Mouse (Mus musculus) lung, embryonic 14.5 days (tissue): ENCODE measurements around the gene Igf2bp1. TPM values are rescaled to one million over a fixed set of nuclear protein-coding genes. Genes with fewer than 3 reads are reported as not detected.

Source experiments
- ATAC-seq: fragments of 200-750 bp; cut with Nextera tagmentation; 2 replicates; pipeline ENCODE4 v1.8.0; 2017; ENCODE audit warnings: mild to moderate bottlenecking, moderate TSS enrichment, moderate library complexity; ENCODE audit not compliant: insufficient read depth
- DNase-seq: peaks from one replicate; pipeline ENCODE4 v3.0.0-alpha.2; 2015
- H3K27ac ChIP-seq: fragments of 300-500 bp; sonication (generic); 2 replicates; pipeline ENCODE4 v1.5.1; 2014; ENCODE audit warnings: low read depth, mild to moderate bottlenecking, moderate library complexity
- H3K27me3 ChIP-seq: fragments of 300-500 bp; sonication (generic); 2 replicates; pipeline ENCODE4 v1.6.1; 2014; ENCODE audit warnings: low read length, control low read depth; ENCODE audit not compliant: insufficient read depth
- H3K36me3 ChIP-seq: fragments of 300-500 bp; sonication (generic); 2 replicates; pipeline ENCODE4 v1.6.1; 2014; ENCODE audit warnings: control low read depth; ENCODE audit not compliant: insufficient read depth
- H3K4me1 ChIP-seq: fragments of 300-500 bp; sonication (generic); 2 replicates; pipeline ENCODE4 v1.6.1; 2014; ENCODE audit warnings: antibody characterized with exemption, control low read depth; ENCODE audit not compliant: insufficient read depth
- H3K4me2 ChIP-seq: fragments of 300-500 bp; sonication (generic); 2 replicates; pipeline ENCODE4 v1.6.1; 2014; ENCODE audit warnings: mild to moderate bottlenecking
- H3K4me3 ChIP-seq: fragments of 300-500 bp; sonication (generic); 2 replicates; pipeline ENCODE4 v1.5.1; 2014; ENCODE audit warnings: low read depth, low read length
- H3K9ac ChIP-seq: fragments of 300-500 bp; sonication (generic); 2 replicates; pipeline ENCODE4 v1.6.1; 2014
- H3K9me3 ChIP-seq: fragments of 300-500 bp; sonication (generic); 2 replicates; pipeline ENCODE4 v1.6.1; 2016; ENCODE audit warnings: low read depth, low read length, control low read depth
- CTCF ChIP-seq: IDR thresholded peaks from 2 replicates; pipeline ENCODE4 v1.5.1; 2016; ENCODE audit warnings: antibody characterized with exemption, low read depth
- WGBS: fragments of 180-500 bp; shearing (Covaris S2); extraction: QIAGEN DNeasy Blood & Tissue Kit; methylation state at CpG from one replicate; pipeline ENCODE4 v1.1.7; 2014; 5-methylcytosine and 5-hydroxymethylcytosine counted together
- microRNA-seq: library from miRNA; unstranded; fragments of <30 nt; microRNA quantifications from one replicate; pipeline ENCODE4, GENCODE M21; 2016; ENCODE audit warnings: borderline number of aligned reads
- polyA plus RNA-seq: library from polyadenylated mRNA; unstranded; fragments of >200 nt; fragmentation: Nextera tagmentation; extraction: Ambion mirVana; gene quantifications from 2 replicates; pipeline ENCODE4 v1.2.1, GENCODE M21; 2014

Igf2bp1 gene
- polyA plus RNA-seq, 1 experiment from 2014 or later = 30.9 TPM

- ATAC-seq (no peak), DNase-seq (no peak)
- WGBS = 77% methylated on average over 5 of the region's 5 CpGs
- Histone ChIP-seq H3K9me3 (no peaks in the 10 kb centered on the region), H3K27me3 (peaks cover 4% of the 10 kb centered on the region), H3K4me2 (no peak overlapping the region), H3K36me3 (no peaks in the 10 kb centered on the region), H3K4me1 (no peaks in the 10 kb centered on the region), H3K9ac (no peak overlapping the region), H3K4me3 (no peak overlapping the region), H3K27ac (no peak overlapping the region)
- TF ChIP-seq CTCF = no peak
These were observed 97.8 kb downstream of the Igf2bp1 start for GRCm38 (mm10) chr11:95907805-95908524.

Small RNA genes lying within 50 kb of the gene (microRNA-seq; reads per million reads assigned to microRNA genes)
- gene Mir3063 = 1.2 reads per million

Other genes with a start within 250 kb of the Igf2bp1 start
- 0.37 TPM in 1 of 2 replicates, not detected in the other for gene Phospho1, start 181.4 kb downstream of the Igf2bp1 start, polyA plus RNA-seq
- 13.4 and 14.8 TPM in 2 replicates for gene Gngt2, start 168.7 kb downstream of the Igf2bp1 start, polyA plus RNA-seq
- 7.2 TPM in 2 replicates for gene Abi3, start 163.5 kb downstream of the Igf2bp1 start, polyA plus RNA-seq
- 0.11 and 0.18 TPM in 2 replicates for gene B4galnt2, start 91.0 kb downstream of the Igf2bp1 start, polyA plus RNA-seq
- not detected in 2 replicates for gene Gip, start 18.6 kb upstream of the Igf2bp1 start, polyA plus RNA-seq
- 37.2 and 37.6 TPM in 2 replicates for gene Snf8, start 28.9 kb upstream of the Igf2bp1 start, polyA plus RNA-seq
- 37.8 and 43.2 TPM in 2 replicates for gene Ube2z, start 59.4 kb upstream of the Igf2bp1 start, polyA plus RNA-seq
- 725 and 738 TPM in 2 replicates for gene Atp5g1, start 69.7 kb upstream of the Igf2bp1 start, polyA plus RNA-seq
- not detected in 2 replicates for gene Calcoco2, start 106.0 kb upstream of the Igf2bp1 start, polyA plus RNA-seq
- 0.09 TPM in 1 of 2 replicates, not detected in the other for gene Ttll6, start 127.8 kb upstream of the Igf2bp1 start, polyA plus RNA-seq
- gene Hoxb13, start 188.4 kb upstream of the Igf2bp1 start, polyA plus RNA-seq = not detected in 2 replicates